Mouse (Mus musculus) thymus, adult 2 months (tissue): Measurements from ENCODE around the gene Fam189a1.

ENCODE experiments used
- CTCF ChIP-seq: fragments of 200-500 bp; IDR thresholded peaks from 2 replicates; pipeline ENCODE4 v1.5.1; 2012; ENCODE audit warnings: mild to moderate bottlenecking, control low read depth, low read length, moderate library complexity, borderline replicate concordance; ENCODE audit not compliant: control insufficient read depth, poor library complexity, insufficient read depth; ENCODE audit errors: extremely low read depth
- POLR2A ChIP-seq: fragments of 200-500 bp; IDR thresholded peaks from 2 replicates; pipeline ENCODE4 v1.6.1; 2012; ENCODE audit warnings: mild to moderate bottlenecking, low read length, control low read depth, moderate library complexity; ENCODE audit not compliant: control insufficient read depth, poor library complexity, insufficient read depth; ENCODE audit errors: extremely low read depth

GRCm38 (mm10) chr7:65116903-65117302 lies 39.5 kb downstream of the Fam189a1 start:
- TF ChIP-seq CTCF (no peak), POLR2A (no peak)
